12 mouse cellular contexts compared by ENCODE assay signal in the genomic region with DNA sequence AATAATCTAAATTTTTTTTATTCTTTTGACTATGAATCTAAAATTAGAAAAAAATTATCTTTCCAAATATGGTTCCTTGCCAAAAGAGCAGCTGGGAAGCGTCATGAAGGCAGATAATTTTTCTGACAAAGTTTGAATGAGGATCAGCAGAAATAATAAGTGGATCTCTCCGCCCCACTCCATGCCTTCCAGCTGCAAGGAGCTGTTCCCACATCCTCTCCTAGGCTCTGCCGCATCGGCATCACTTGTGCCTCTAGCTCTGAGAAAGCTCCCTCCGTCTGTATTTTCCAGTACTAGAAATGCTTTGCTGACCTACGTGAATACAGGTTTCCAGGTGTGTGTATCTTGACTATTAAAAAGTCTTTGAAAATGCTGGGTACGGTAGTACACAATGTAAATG.
DNase-seq lines count a peak whose midpoint lies in the region; ATAC-seq and TF ChIP-seq lines count a peak whose summit lies in the region.
"Had no signal": no experiment of that assay in that cellular context is flagged by ENCODE, and none has a peak within 500 bp of the region (broad histone marks: within the 10 kb centered on the region; RNA-seq: fewer than 3 reads in every experiment).

No protein-coding gene starts in this region.

- 0 out of 2 replicates have a peak, but pooled peaks have one; percentile 14 for ATAC-seq in heart, embryonic 15.5 days (replicated peaks; ENCODE audit: insufficient number of reproducible peaks, insufficient read depth, low FRiP score, low read depth)
- ATAC-seq in lung, embryonic 14.5 days (ENCODE audit: insufficient read depth) = peak; percentile 95

- no peak overlapping the region for H3K4me3 ChIP-seq in heart, embryonic 15.5 days
- H3K4me3 ChIP-seq in heart, embryonic 10.5 days = no peak overlapping the region
- H3K4me3 ChIP-seq in lung, embryonic 14.5 days (ENCODE audit: low read depth, low read length) = no peak overlapping the region
- no peak overlapping the region for H3K4me3 ChIP-seq in lung, adult 2 months (replicated peaks; ENCODE audit: extremely low read depth, low read depth, low read length)
- H3K4me3 ChIP-seq: gastrocnemius, adult 2 months; neural tube, embryonic 12.5 days had no signal

- no peak overlapping the region for H3K27ac ChIP-seq in heart, embryonic 15.5 days
- H3K27ac ChIP-seq in heart, embryonic 10.5 days = no peak overlapping the region
- H3K27ac ChIP-seq in lung, embryonic 14.5 days (ENCODE audit: low read depth) = peak overlapping the region; percentile 54; the same call in 1 of the 2 replicates
- H3K27ac ChIP-seq: gastrocnemius, adult 2 months; neural tube, embryonic 12.5 days had no signal

- 59% methylated on average over 7 of the region's 7 CpGs for WGBS in heart, embryonic 15.5 days
- WGBS in heart, embryonic 10.5 days = 85% methylated on average over 7 of the region's 7 CpGs
- WGBS in lung, embryonic 14.5 days = 35% methylated on average over 7 of the region's 7 CpGs
- 60% methylated on average over 7 of the region's 7 CpGs for WGBS in lung, adult 2 months

- DNase-seq in heart, embryonic 10.5 days (ENCODE audit: low spot score) = no peak
- DNase-seq in lung, embryonic 14.5 days = peak; percentile 85
- DNase-seq in lung, adult 2 months = no peak
- peak; percentile 36 for DNase-seq in heart, postnatal 4 days
- DNase-seq in lung, postnatal 36 days = peak; percentile 27
- no peak for DNase-seq in retina, embryonic 14.5 days (ENCODE audit: low spot score)
- no peak for DNase-seq in spleen, postnatal 14 days (ENCODE audit: low spot score in 2 of 2)
- DNase-seq: cerebellum, postnatal 36 days; gastrocnemius, adult 2 months had no signal

- no peak for TF ChIP-seq POLR2A in lung, adult 2 months (IDR thresholded peaks at IDR 0.05; ENCODE audit: borderline replicate concordance, extremely low read depth, low read depth, low read length)

- H3K4me1 ChIP-seq in heart, embryonic 15.5 days (replicated peaks) = no peaks in the 10 kb centered on the region
- no peaks in the 10 kb centered on the region for H3K4me1 ChIP-seq in heart, embryonic 10.5 days
- 0 out of 2 replicates have a peak, but pooled peaks cover 5% of the 10 kb centered on the region for H3K4me1 ChIP-seq in lung, embryonic 14.5 days (ENCODE audit: insufficient read depth)
- H3K4me1 ChIP-seq in lung, adult 2 months (ENCODE audit: control insufficient read depth, insufficient read depth, low read length) = no peaks in the 10 kb centered on the region
- H3K4me1 ChIP-seq: neural tube, embryonic 12.5 days had no signal

- no peak for TF ChIP-seq CTCF in lung, embryonic 14.5 days (IDR thresholded peaks at IDR 0.05; ENCODE audit: low read depth)
- no peak for TF ChIP-seq CTCF in lung, adult 2 months (IDR thresholded peaks at IDR 0.05; ENCODE audit: insufficient read depth, low read length)

- no peaks in the 10 kb centered on the region for H3K27me3 ChIP-seq in heart, embryonic 15.5 days
- no peaks in the 10 kb centered on the region for H3K27me3 ChIP-seq in heart, embryonic 10.5 days (ENCODE audit: insufficient read depth, poor library complexity, severe bottlenecking)
- H3K27me3 ChIP-seq in lung, embryonic 14.5 days (ENCODE audit: insufficient read depth, low read length) = no peaks in the 10 kb centered on the region
- H3K27me3 ChIP-seq: neural tube, embryonic 12.5 days had no signal

- no peaks in the 10 kb centered on the region for H3K9me3 ChIP-seq in heart, embryonic 15.5 days (replicated peaks)
- no peaks in the 10 kb centered on the region for H3K9me3 ChIP-seq in heart, embryonic 10.5 days
- no peaks in the 10 kb centered on the region for H3K9me3 ChIP-seq in lung, embryonic 14.5 days (ENCODE audit: low read depth, low read length)
- H3K9me3 ChIP-seq: neural tube, embryonic 12.5 days had no signal

- no peak overlapping the region for H3K9ac ChIP-seq in heart, embryonic 15.5 days
- H3K9ac ChIP-seq in lung, embryonic 14.5 days = no peak overlapping the region
- H3K9ac ChIP-seq: neural tube, embryonic 12.5 days had no signal

- H3K36me3 ChIP-seq in heart, embryonic 15.5 days = no peaks in the 10 kb centered on the region
- H3K36me3 ChIP-seq in heart, embryonic 10.5 days = no peaks in the 10 kb centered on the region
- no peaks in the 10 kb centered on the region for H3K36me3 ChIP-seq in lung, embryonic 14.5 days (ENCODE audit: insufficient read depth)
- H3K36me3 ChIP-seq: neural tube, embryonic 12.5 days had no signal

- H3K4me2 ChIP-seq in heart, embryonic 15.5 days = no peak overlapping the region
- no peak overlapping the region for H3K4me2 ChIP-seq in lung, embryonic 14.5 days
- H3K4me2 ChIP-seq: liver, embryonic 11.5 days; neural tube, embryonic 12.5 days had no signal

Comparison
In these comparisons a context has a peak if more than half of its experiments do, and no peak if none do; other contexts are left out.
1. DNase-seq: peak in lung, embryonic 14.5 days (single experiment), heart, postnatal 4 days (single experiment) and lung, postnatal 36 days (single experiment); none in heart, embryonic 10.5 days (single experiment), lung, adult 2 months (single experiment), retina, embryonic 14.5 days (single experiment) and spleen, postnatal 14 days (0 of 2).